Mouse (Mus musculus): Measurements from ENCODE around the gene 4931428L18Rik. TPM values are rescaled to one million over a fixed set of nuclear protein-coding genes. Genes with fewer than 3 reads are reported as not detected.

4931428L18Rik gene
- not detected in 2 replicates for polyA plus RNA-seq (2015; fragmentation: Nextera tagmentation; extraction: Ambion mirVana)

- WGBS: 86% methylated on average over 7 of the region's 7 CpGs
- Histone ChIP-seq H3K27ac (ENCODE audit: low read length) (no peak within 1 kb of the TSS), H3K4me1 (ENCODE audit: insufficient read depth, low read length) (no peaks in the 10 kb centered on the region), H3K9me3 (ENCODE audit: low read length) (no peaks in the 10 kb centered on the region), H3K36me3 (ENCODE audit: insufficient read depth, low read length) (no peaks in the 10 kb centered on the region), H3K9ac (replicated peaks; ENCODE audit: low read length) (no peak within 1 kb of the TSS), H3K4me3 (ENCODE audit: low read length) (no peak within 1 kb of the TSS), H3K27me3 (ENCODE audit: insufficient read depth, low read length) (no peaks in the 10 kb centered on the region), H3K4me2 (replicated peaks; ENCODE audit: low read depth, low read length) (no peak within 1 kb of the TSS)
- no peak for ATAC-seq (ENCODE audit: low FRiP score, low TSS enrichment)
Measured at GRCm38 (mm10) chr1:31222564-31222963, at the start of gene 4931428L18Rik, which contains the start of gene Pih1d3. TSS of gene 4931428L18Rik (minus strand) at chr1:31222684. TSS of gene Pih1d3 (plus strand) at chr1:31222838.

GRCm38 (mm10) chr1:31260218-31260923 is 37.9 kb upstream of the 4931428L18Rik start:
- H3K4me3 ChIP-seq (ENCODE audit: low read length): no peak overlapping the region
- ATAC-seq (ENCODE audit: low FRiP score, low TSS enrichment): no peak; the same call in 1 of the 2 replicates

DNA sequence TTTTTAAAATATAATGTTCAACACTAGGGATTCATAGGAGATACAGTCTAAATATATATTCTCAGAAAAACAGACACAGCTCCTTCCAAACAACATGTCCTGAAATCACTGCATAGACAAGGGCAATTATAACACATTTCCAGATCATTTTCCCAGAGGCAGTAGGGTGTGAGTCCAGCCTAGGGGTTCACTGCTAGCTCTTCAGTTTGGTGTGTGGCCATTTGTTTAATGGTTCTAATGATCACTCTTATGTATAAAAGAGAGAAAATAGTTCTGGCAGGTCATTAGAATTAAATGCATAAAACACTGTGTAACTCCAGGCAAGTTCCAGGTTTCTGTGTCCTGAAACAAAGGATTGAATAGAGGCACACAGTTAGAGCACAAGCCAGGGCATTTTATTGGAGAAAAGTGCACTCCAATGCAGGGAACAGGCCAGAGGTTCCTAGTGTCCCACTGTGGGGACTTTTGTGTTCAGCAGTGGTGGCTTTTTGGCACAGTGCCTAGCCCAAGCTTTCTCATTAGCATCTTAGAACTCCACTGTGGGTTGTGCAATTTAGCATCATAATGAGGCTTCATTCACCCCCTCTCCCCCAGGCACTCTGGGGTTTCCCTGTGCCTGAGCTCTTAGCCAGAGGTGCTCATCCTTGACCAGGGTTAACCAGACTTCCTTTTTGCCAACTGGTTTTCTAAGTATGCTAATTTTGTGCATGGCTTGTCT is 11.0 kb upstream of the 4931428L18Rik start:
- H3K4me2 ChIP-seq (replicated peaks; ENCODE audit: low read depth, low read length): no peak overlapping the region
- H3K27ac ChIP-seq (ENCODE audit: low read length): no peak overlapping the region
- no peak overlapping the region for H3K4me3 ChIP-seq (ENCODE audit: low read length)
- H3K4me1 ChIP-seq (ENCODE audit: insufficient read depth, low read length): no peaks in the 10 kb centered on the region
- H3K9ac ChIP-seq (replicated peaks; ENCODE audit: low read length): no peak overlapping the region
- no peaks in the 10 kb centered on the region for H3K36me3 ChIP-seq (ENCODE audit: insufficient read depth, low read length)
- H3K27me3 ChIP-seq (ENCODE audit: insufficient read depth, low read length): no peaks in the 10 kb centered on the region
- H3K9me3 ChIP-seq (ENCODE audit: low read length): no peaks in the 10 kb centered on the region
- ATAC-seq (ENCODE audit: low FRiP score, low TSS enrichment): peak; percentile 87; the same call in 1 of the 2 replicates

More at GRCm38 (mm10) chr1:31260218-31260923, 37.9 kb upstream of the 4931428L18Rik start:
- H3K4me2 ChIP-seq (replicated peaks; ENCODE audit: low read depth, low read length): no peak overlapping the region
- H3K9ac ChIP-seq (replicated peaks; ENCODE audit: low read length): no peak overlapping the region
- H3K36me3 ChIP-seq (ENCODE audit: insufficient read depth, low read length): no peaks in the 10 kb centered on the region
- no peaks in the 10 kb centered on the region for H3K4me1 ChIP-seq (ENCODE audit: insufficient read depth, low read length)
- no peaks in the 10 kb centered on the region for H3K9me3 ChIP-seq (ENCODE audit: low read length)
- WGBS: 62% methylated on average over 10 of the region's 10 CpGs
- no peak overlapping the region for H3K27ac ChIP-seq (ENCODE audit: low read length)
- no peaks in the 10 kb centered on the region for H3K27me3 ChIP-seq (ENCODE audit: insufficient read depth, low read length)

DNA sequence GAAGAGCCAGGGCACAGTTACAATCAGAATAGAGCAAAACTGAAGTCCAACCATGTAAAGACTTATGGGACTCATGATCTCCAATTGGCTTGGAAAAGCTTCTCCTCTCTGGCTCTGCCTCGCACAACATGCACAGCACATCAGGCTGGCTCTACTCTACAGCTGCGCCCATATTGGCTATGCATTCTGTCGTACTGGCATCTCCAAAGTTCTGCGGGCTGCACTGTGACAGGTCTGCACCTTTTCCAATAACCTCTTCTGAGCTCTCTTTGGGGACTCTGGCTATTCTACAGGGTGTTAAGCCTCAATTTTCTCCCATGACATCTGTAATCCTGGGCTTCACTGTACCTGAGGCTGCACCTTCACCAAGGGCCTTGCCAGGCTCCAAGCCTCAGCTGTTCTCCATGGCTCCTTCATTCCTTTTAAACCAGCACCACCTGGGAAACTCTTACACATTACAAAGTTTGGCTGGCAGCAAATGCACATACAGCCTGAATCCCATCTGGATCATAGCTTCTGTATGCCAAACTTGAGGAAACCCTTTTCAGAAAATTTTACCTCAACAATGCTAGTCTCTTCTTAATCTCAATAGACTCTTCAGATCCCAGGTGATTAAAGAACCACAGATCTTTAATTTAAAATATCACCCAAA is 1.8 kb downstream of the 4931428L18Rik start:
- Histone ChIP-seq H3K4me3 (ENCODE audit: low read length) (no peak overlapping the region), H3K9me3 (ENCODE audit: low read length) (no peaks in the 10 kb centered on the region), H3K27ac (ENCODE audit: low read length) (no peak overlapping the region), H3K4me2 (replicated peaks; ENCODE audit: low read depth, low read length) (no peak overlapping the region), H3K9ac (replicated peaks; ENCODE audit: low read length) (no peak overlapping the region), H3K27me3 (ENCODE audit: insufficient read depth, low read length) (no peaks in the 10 kb centered on the region), H3K4me1 (ENCODE audit: insufficient read depth, low read length) (no peaks in the 10 kb centered on the region), H3K36me3 (ENCODE audit: insufficient read depth, low read length) (no peaks in the 10 kb centered on the region)
- no peak for ATAC-seq (ENCODE audit: low FRiP score, low TSS enrichment)
- WGBS: 95% methylated on average over 4 of the region's 4 CpGs

DNA sequence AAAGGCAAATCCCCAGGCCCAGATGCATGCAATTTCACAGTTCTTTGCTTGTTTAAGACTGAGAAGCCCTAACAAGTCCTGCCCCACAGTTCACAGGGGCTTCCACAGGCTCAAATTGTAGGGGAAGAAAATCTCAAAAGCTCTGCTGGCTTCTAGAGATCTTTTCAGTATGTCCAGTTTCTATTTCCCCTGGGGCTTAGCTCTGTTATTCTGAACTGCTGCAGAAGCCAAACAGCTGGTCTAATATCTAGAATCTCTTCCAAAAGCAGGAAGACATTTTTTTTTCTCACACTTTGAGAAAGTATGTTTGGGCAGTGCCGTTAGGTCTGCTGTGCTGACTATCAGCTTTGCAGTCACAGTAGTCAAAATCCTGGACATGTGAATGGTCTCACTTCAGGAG is 7.7 kb downstream of the 4931428L18Rik start:
- no peaks in the 10 kb centered on the region for H3K27me3 ChIP-seq (ENCODE audit: insufficient read depth, low read length)
- no peak overlapping the region for H3K27ac ChIP-seq (ENCODE audit: low read length)
- no peak overlapping the region for H3K9ac ChIP-seq (replicated peaks; ENCODE audit: low read length)
- H3K36me3 ChIP-seq (ENCODE audit: insufficient read depth, low read length): no peaks in the 10 kb centered on the region
- no peak for ATAC-seq (ENCODE audit: low FRiP score, low TSS enrichment)
- H3K9me3 ChIP-seq (ENCODE audit: low read length): no peaks in the 10 kb centered on the region
- no peaks in the 10 kb centered on the region for H3K4me1 ChIP-seq (ENCODE audit: insufficient read depth, low read length)
- 63% methylated on average over 1 of the region's 1 CpGs for WGBS
- H3K4me2 ChIP-seq (replicated peaks; ENCODE audit: low read depth, low read length): no peak overlapping the region
- no peak overlapping the region for H3K4me3 ChIP-seq (ENCODE audit: low read length)

DNA sequence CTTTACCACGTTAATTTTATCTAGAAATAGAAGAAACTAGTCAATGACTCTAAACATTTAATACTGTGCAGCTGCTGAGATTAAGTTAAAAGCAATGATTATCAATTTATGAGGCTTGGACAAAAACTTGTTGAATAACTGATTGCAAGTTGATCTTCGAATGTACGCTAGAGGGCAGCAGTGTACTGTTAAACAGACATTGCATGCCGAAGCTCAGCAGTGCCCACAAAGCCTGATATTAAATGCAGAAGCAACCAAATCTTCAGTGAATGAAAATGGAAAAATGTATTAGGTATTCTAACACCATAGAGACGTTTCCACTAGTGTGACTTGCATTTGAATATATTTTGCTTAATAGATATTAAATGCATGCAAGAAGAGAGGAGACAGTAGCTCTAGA is 12.3 kb downstream of the 4931428L18Rik start:
- Histone ChIP-seq H3K4me3 (ENCODE audit: low read length) (no peak overlapping the region), H3K4me2 (replicated peaks; ENCODE audit: low read depth, low read length) (no peak overlapping the region), H3K9me3 (ENCODE audit: low read length) (no peaks in the 10 kb centered on the region), H3K9ac (replicated peaks; ENCODE audit: low read length) (no peak overlapping the region), H3K27me3 (ENCODE audit: insufficient read depth, low read length) (no peaks in the 10 kb centered on the region), H3K4me1 (ENCODE audit: insufficient read depth, low read length) (no peaks in the 10 kb centered on the region), H3K36me3 (ENCODE audit: insufficient read depth, low read length) (no peaks in the 10 kb centered on the region), H3K27ac (ENCODE audit: low read length) (no peak overlapping the region)
- WGBS: under 1% methylated on average over 5 of the region's 5 CpGs
- ATAC-seq (ENCODE audit: low FRiP score, low TSS enrichment): no peak

GRCm38 (mm10) chr1:31205770-31206169 is 16.7 kb downstream of the 4931428L18Rik start:
- Histone ChIP-seq H3K9me3 (ENCODE audit: low read length) (no peaks in the 10 kb centered on the region), H3K4me3 (ENCODE audit: low read length) (no peak overlapping the region), H3K27me3 (ENCODE audit: insufficient read depth, low read length) (no peaks in the 10 kb centered on the region)

DNA sequence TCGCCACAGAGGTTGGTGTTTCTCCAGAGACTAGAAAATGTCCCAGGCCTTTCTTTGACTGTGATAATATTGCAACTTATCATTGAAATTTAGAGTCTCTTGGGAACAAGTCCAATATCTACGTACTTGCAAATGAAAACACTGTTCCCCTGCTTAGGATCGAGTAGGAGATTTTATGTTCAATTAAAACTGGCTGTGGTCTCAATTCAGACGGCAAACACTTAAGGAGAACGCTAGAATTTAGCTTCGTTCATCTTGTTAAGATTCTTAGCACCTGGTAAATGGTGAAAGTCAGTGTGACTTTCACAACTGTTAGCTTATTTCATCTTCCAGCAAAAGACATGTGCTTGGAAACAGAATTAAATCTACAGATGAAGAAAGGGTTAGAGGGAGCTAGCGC is 17.1 kb downstream of the 4931428L18Rik start:
- Histone ChIP-seq H3K9me3 (ENCODE audit: low read length) (no peaks in the 10 kb centered on the region), H3K4me1 (ENCODE audit: insufficient read depth, low read length) (no peaks in the 10 kb centered on the region), H3K27me3 (ENCODE audit: insufficient read depth, low read length) (no peaks in the 10 kb centered on the region), H3K36me3 (ENCODE audit: insufficient read depth, low read length) (no peaks in the 10 kb centered on the region), H3K27ac (ENCODE audit: low read length) (no peak overlapping the region), H3K4me2 (replicated peaks; ENCODE audit: low read depth, low read length) (no peak overlapping the region), H3K4me3 (ENCODE audit: low read length) (no peak overlapping the region), H3K9ac (replicated peaks; ENCODE audit: low read length) (no peak overlapping the region)
- 80% methylated on average over 7 of the region's 7 CpGs for WGBS
- ATAC-seq (ENCODE audit: low FRiP score, low TSS enrichment): no peak

More at GRCm38 (mm10) chr1:31205770-31206169, 16.7 kb downstream of the 4931428L18Rik start:
- no peak overlapping the region for H3K9ac ChIP-seq (replicated peaks; ENCODE audit: low read length)
- no peak for ATAC-seq (ENCODE audit: low FRiP score, low TSS enrichment)
- no peaks in the 10 kb centered on the region for H3K36me3 ChIP-seq (ENCODE audit: insufficient read depth, low read length)
- WGBS: 80% methylated on average over 3 of the region's 3 CpGs
- H3K27ac ChIP-seq (ENCODE audit: low read length): no peak overlapping the region
- H3K4me2 ChIP-seq (replicated peaks; ENCODE audit: low read depth, low read length): no peak overlapping the region
- H3K4me1 ChIP-seq (ENCODE audit: insufficient read depth, low read length): no peaks in the 10 kb centered on the region

- Histone ChIP-seq H3K4me3 (ENCODE audit: low read length) (no peak overlapping the region), H3K4me1 (ENCODE audit: insufficient read depth, low read length) (no peaks in the 10 kb centered on the region), H3K4me2 (replicated peaks; ENCODE audit: low read depth, low read length) (no peak overlapping the region), H3K9me3 (ENCODE audit: low read length) (no peaks in the 10 kb centered on the region), H3K36me3 (ENCODE audit: insufficient read depth, low read length) (no peaks in the 10 kb centered on the region), H3K27me3 (ENCODE audit: insufficient read depth, low read length) (no peaks in the 10 kb centered on the region), H3K27ac (ENCODE audit: low read length) (no peak overlapping the region), H3K9ac (replicated peaks; ENCODE audit: low read length) (no peak overlapping the region)
- ATAC-seq (ENCODE audit: low FRiP score, low TSS enrichment): no peak
- WGBS: 86% methylated on average over 10 of the region's 10 CpGs
Measured at GRCm38 (mm10) chr1:31203771-31204170, 18.7 kb downstream of the 4931428L18Rik start.

All from kidney, embryonic 16.5 days (tissue).